Mouse (Mus musculus) mesoderm, embryonic 11.5 days (tissue): ENCODE data around the gene Hecw2.

Experiments
- DNase-seq: peaks from one replicate; pipeline ENCODE4 v3.0.0-alpha.2; 2012; ENCODE audit warnings: low read depth, low spot score

The Hecw2 gene

DNA sequence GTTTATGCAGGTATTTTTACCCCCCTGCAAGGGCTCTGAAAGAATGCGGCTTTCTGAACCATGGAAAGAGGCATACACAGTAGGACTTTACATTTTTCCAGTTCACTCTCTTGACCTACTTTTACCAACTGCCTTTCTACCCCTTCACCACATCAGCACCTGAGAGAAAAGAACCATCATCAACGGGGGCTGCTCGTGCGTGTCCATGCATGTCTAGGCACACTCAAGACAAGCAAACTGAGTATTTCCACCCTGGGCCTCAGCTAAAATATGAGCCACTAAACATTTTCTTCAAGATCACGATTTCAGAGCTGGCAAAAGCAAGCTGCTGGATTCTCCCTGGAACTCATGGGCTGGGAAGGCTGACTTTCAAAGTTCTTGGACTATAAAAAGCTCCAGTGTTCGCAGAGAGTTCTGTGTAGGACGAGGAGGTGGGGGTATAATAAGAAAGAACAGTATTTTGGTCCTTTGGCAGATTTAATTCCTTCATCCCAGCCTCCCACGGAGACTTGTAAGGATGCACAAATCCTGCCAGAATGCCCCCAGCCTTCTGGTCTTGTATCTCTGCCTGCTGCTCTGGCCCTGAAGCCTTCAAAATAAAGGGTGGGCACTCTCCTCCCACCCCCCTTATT is 76.5 kb downstream of the Hecw2 start:
- DNase-seq, result no peak

DNA sequence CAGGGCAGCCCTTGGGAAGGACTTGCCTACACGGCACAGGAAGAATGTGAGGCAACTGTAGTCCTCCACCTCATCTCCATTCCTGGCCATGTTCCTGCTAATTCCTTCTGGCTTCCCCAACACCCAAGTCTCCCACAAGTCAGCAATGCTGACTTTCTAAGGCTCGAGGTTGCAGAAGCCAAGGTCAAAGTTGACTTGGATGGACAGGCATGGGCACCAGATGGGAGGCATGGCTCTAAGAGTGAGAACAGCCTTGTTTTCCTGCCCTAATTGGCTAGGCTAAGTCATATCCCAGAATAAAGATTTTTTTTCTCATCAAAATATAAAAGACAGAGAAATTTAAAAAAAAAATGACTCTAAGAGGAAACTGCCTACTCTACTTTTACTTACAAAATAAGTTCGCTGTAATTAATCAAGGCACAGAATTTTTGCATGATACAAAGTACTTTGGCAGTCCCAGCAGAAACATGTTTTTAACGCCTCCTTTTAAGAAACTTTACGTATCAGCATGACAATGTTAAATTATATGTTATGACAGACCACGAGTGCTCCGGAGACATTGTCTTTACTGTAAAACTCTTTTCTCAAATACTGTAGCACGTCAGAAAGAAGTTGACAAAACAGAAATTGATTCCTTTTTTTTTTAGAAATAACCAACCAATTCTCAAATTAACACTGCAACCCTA is 83.9 kb downstream of the Hecw2 start:
- DNase-seq, result no peak

DNA sequence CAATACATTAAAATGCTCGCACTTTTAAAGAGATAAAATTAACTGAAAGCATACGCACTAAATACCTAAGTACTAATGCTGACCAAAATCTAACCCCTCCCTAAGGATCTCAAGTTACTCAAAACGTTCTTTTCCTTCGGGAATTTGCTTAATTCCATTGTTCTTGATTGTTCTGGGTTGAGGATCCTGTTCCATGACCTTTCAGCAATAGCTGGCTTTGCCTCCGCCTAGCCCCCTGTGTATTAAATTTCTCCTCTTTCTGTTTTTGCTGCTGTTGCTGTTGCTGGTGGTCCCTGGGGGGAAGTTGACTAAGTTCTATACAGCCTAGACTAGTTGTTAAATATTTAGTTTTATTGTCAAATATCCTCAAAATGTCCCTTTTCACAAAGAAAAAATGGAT is 85.7 kb downstream of the Hecw2 start:
- DNase-seq, result no peak

DNA sequence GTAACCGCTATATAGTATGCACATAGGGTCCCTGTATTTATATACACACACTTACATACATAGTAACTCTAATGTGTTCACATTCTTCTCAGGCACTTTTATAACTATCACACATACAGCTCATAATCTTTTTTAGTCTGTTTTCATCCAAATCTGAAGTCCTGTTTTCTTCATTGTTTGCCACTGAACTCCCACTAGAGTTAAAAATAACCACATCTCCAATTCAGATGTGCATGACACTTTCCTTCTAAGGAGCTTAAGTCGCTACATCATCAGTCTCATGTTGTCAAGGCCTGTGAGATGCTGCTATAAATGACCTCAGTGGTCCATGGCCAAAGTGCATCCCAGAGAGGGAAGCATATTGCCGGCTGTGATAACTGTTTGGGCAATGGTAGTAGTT is 88.2 kb downstream of the Hecw2 start:
- no peak for DNase-seq

DNA sequence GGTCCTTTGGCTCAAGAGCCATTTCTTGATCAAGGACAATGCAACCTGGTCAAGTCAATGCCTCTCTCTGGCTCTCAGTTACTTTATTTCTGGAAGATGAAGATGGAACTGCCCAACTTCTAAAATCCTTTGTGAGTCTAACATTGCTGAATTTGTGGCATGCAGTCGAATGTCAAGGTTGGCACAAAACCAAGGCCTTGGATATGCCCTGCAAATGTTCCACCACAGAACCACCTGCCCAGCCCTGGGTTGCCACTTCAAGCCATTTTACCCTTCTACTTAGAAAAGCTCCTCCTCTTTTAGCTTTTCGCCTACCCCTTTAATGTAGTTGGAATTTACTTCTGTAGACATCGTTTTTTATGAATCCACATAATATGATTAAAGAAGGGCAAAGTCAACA is 115.3 kb downstream of the Hecw2 start:
- no peak for DNase-seq

DNA sequence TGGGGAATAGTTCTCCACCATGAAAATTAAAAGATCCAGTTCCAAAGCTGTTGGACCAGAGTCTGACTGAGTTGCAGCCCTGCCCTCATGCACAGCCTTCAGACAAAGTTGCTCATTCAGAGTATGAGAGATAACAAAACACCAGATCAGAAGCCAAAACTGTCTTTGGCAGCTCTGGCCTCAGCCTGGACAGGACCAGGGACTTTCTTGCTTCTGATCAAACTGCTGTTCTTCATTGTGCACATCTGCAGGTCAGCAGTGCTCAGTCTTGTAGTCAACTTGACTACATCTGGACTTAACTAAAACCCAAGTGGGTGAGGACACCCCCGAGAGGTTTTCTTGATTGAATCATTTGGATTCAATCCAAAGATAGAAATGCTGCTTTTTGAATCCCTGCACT is 120.5 kb downstream of the Hecw2 start:
- DNase-seq, result no peak

- peak; percentile 16 for DNase-seq
Measured at GRCm38 (mm10) chr1:54070121-54070520, 124.8 kb downstream of the Hecw2 start.

GRCm38 (mm10) chr1:54068248-54068647 is 126.7 kb downstream of the Hecw2 start:
- DNase-seq, result no peak

- DNase-seq, result no peak
Measured at GRCm38 (mm10) chr1:54065434-54065833, 129.5 kb downstream of the Hecw2 start.

DNA sequence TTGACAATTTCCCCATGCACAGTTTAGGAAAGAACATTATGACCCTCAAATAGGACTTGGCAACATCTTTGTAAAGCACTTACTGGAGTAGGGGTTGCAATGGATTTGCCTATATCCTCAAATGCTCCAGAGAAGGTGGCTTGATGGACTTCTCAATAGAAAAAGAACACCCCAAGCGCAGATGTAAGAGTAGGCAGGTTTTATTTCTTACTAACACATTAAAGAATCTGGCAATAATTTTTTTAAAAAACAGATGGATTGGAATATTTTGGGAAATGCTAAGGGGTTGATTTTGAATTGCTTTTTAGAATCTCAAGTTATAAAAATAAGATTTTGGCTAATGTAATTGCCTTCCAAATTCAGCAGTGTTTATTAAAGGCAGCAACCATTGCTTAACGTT is 133.9 kb downstream of the Hecw2 start:
- no peak for DNase-seq

- DNase-seq, result no peak
Measured at GRCm38 (mm10) chr1:54059731-54060130, 135.2 kb downstream of the Hecw2 start.

- DNase-seq, result no peak
Measured at GRCm38 (mm10) chr1:54052771-54053170, 142.2 kb downstream of the Hecw2 start.

- DNase-seq, result no peak
Measured at GRCm38 (mm10) chr1:54046923-54047322, 148.0 kb downstream of the Hecw2 start.

DNA sequence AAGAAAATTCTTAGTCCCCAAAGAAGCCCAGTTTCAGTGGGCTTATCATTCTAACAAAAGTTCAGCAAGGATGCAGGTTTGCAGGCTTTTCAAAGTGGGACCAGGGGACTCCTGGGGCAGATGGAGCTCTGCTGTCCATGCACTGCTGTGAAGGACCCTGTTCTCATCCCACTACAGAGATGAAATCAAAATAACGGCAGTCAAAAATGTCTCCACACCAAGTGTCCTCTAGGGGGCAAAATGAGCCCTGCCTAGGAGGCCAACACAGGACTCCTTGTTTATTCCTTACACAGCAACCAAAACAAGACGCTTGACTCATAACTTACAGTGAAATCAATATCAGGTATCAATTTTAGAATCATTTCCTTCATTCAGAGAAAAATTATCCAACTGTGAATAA is 155.9 kb downstream of the Hecw2 start:
- DNase-seq, result peak; percentile 32

DNA sequence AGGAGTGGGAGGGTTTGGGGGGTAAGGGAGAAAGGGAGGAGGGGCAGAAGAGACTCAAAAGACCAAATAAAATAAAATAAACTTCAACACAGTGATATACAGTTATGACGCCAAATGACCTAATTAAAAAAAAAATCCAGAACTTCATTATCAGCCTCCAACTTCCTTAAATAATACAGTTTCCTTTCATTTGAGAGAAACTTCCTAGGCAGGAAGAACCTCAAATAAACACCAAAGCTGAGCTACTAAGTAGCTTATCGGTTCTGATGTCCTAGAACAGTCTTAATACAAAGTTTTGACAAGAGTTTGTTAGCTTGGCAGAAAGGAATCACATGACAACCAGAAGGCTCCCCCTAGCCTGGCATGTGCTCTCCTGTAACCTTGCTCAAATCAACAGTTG is 177.3 kb downstream of the Hecw2 start:
- no peak for DNase-seq

- DNase-seq, result no peak
Measured at GRCm38 (mm10) chr1:54015739-54016138, 179.2 kb downstream of the Hecw2 start.

GRCm38 (mm10) chr1:54012414-54012813 is 182.6 kb downstream of the Hecw2 start:
- no peak for DNase-seq

DNA sequence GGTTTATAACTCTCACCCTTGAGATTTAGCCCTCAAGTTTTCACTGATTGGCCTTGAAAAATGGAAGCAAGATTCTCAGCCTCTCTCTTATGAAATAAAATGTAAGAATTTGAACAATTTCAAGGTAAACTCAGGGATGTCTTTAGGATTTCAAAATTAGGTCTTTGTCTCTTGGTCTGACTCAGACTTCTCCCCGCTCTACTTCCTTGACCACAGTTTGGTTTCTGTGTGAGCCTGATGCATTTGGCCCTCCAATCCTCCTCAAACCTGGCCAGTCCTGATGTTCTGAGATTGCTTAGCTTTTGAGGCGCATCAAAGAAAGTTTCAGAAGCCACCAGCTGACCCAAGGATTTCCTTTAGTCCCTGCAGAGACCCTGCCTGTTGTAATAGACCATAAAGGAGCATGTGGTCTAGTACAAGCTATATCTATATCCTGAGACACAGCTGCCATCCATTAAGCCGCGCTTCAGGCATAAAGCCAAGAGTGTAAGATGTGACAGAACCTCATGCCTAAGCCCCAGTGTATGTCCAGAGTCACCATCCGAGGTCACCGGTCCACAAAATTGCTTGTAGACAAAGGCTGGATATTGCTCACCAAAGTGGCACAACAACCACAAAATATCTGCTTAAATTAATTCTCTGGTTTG is 185.4 kb downstream of the Hecw2 start:
- no peak for DNase-seq

- no peak for DNase-seq
Measured at GRCm38 (mm10) chr1:54005860-54006386, 189.0 kb downstream of the Hecw2 start.

DNA sequence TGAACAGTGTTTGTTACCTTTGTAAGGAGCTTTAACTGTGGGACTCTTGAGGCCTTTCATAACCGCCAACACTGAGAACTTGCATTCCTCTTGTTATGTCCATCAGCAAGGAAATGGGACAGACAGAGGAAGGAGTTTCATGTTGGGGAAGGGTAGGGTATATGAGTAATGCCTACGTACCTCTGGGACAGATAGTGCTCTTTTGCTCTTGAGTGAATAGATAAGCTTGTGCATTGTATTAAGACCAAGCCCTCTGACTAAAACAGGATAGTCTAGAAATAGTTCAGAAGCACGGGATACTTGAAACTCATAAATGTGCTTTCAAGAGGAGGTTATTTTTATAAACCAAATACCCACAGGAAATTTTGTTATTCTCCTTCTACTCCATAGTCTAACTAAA is 191.7 kb downstream of the Hecw2 start:
- DNase-seq, result no peak

GRCm38 (mm10) chr1:54002077-54002476 is 192.9 kb downstream of the Hecw2 start:
- no peak for DNase-seq

DNA sequence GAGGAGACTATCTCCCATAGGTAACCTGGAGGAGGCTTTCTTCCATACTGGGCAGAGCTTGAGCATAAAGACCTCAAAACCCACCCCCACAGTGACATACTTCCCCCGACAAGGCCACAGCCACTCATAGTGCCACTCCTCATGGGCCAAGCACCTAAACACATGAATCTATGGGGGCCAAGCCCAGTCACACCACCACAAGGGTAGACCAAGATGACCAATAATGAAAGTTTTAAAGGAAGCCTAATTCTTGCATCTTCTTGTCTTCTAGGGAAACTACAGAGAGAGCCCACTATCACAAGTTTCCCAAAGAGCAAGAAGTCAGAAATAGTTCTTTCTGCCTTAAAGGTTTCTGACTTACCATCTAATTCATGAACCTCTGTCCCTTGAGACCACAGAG is 197.7 kb downstream of the Hecw2 start:
- no peak for DNase-seq
